Mouse (Mus musculus) liver, embryonic 14.5 days (tissue): Measurements from ENCODE around the gene Msi2. TPM values are rescaled to one million over a fixed set of nuclear protein-coding genes. Genes with fewer than 3 reads are reported as not detected.

ENCODE experiments used
- ATAC-seq: fragments of 200-750 bp; cut with Nextera tagmentation; 2 replicates; pipeline ENCODE4 v1.8.0; 2017; ENCODE audit warnings: moderate number of reproducible peaks, mild to moderate bottlenecking, moderate library complexity; ENCODE audit not compliant: insufficient read depth
- DNase-seq, 3 experiments: peaks; one replicate each; pipeline ENCODE4 v3.0.0-alpha.2; 2012 to 2013; ENCODE audit warnings: low read depth in 3 of 3, low spot score in 3 of 3
- H3K27ac ChIP-seq: fragments of 300-500 bp; sonication (generic); 2 replicates; pipeline ENCODE4 v1.5.1; 2014; ENCODE audit warnings: moderate library complexity, mild to moderate bottlenecking, control low read depth, inconsistent platforms
- H3K27me3 ChIP-seq: fragments of 300-500 bp; sonication (generic); 2 replicates; pipeline ENCODE4 v1.6.1; 2014; ENCODE audit warnings: mild to moderate bottlenecking, low read length, moderate library complexity; ENCODE audit not compliant: control insufficient read depth, insufficient read depth
- H3K36me3 ChIP-seq: fragments of 300-500 bp; sonication (generic); replicated peaks from 2 replicates; pipeline ENCODE4 v1.6.1; 2014; ENCODE audit warnings: low read depth; ENCODE audit not compliant: control insufficient read depth, insufficient read depth
- H3K4me1 ChIP-seq, 2 experiments: fragments of 200-500 bp in 1 of 2; fragments of 300-500 bp in 1 of 2; sonication (generic) in 1 of 2; replicated peaks; 2 replicates each; pipeline ENCODE4 v1.6.1; 2012 to 2014; ENCODE audit warnings: antibody characterized with exemption in 1 of 2, inconsistent platforms in 1 of 2, low read length in 1 of 2; ENCODE audit not compliant: control insufficient read depth in 2 of 2, insufficient read depth in 2 of 2
- H3K4me2 ChIP-seq: fragments of 300-500 bp; sonication (generic); 2 replicates; pipeline ENCODE4 v1.6.1; 2014; ENCODE audit warnings: low read depth, mild to moderate bottlenecking, control low read depth, moderate library complexity
- H3K4me3 ChIP-seq, 2 experiments: fragments of 200-500 bp in 1 of 2; fragments of 300-500 bp in 1 of 2; sonication (generic) in 1 of 2; 2 replicates each; pipeline ENCODE4 v1.5.1; 2012 to 2014; ENCODE audit warnings: low read depth in 2 of 2, low read length in 2 of 2, mild to moderate bottlenecking in 2 of 2, control low read depth in 1 of 2, inconsistent platforms in 1 of 2, moderate library complexity in 1 of 2; ENCODE audit not compliant: insufficient read depth in 1 of 2
- H3K9ac ChIP-seq: fragments of 300-500 bp; sonication (generic); replicated peaks from 2 replicates; pipeline ENCODE4 v1.6.1; 2014; ENCODE audit warnings: mild to moderate bottlenecking, control low read depth, moderate library complexity
- H3K9me3 ChIP-seq: fragments of 300-500 bp; sonication (generic); 2 replicates; pipeline ENCODE4 v1.6.1; 2016; ENCODE audit warnings: low read length, mixed read lengths; ENCODE audit not compliant: control insufficient read depth
- CTCF ChIP-seq: IDR thresholded peaks from 2 replicates; pipeline ENCODE4 v1.5.1; 2016; ENCODE audit warnings: antibody characterized with exemption, low read depth, control low read depth
- EP300 ChIP-seq: IDR thresholded peaks from 2 replicates; pipeline ENCODE4 v1.6.1; 2016; ENCODE audit warnings: antibody characterized with exemption, low read depth
- WGBS: fragments of 180-500 bp; shearing (Covaris S2); extraction: QIAGEN DNeasy Blood & Tissue Kit; methylation state at CpG from one replicate; pipeline ENCODE4 v1.1.7; 2014; ENCODE audit not compliant: insufficient replicate concordance; 5-methylcytosine and 5-hydroxymethylcytosine counted together
- polyA plus RNA-seq, 2 experiments: library from polyadenylated mRNA; depleted of rRNA in 1 of 2; stranded (reverse) in 1 of 2; unstranded in 1 of 2; fragments of >200 nt; fragmentation: Nextera tagmentation in 1 of 2; extraction: Ambion mirVana in 1 of 2; gene quantifications; 2 replicates each; pipeline versions ENCODE4 v1.2.1 to v1.2.3; 2012 to 2014

The Msi2 gene
- polyA plus RNA-seq, 2 experiments, result 2.1 to 6.2 TPM

DNA sequence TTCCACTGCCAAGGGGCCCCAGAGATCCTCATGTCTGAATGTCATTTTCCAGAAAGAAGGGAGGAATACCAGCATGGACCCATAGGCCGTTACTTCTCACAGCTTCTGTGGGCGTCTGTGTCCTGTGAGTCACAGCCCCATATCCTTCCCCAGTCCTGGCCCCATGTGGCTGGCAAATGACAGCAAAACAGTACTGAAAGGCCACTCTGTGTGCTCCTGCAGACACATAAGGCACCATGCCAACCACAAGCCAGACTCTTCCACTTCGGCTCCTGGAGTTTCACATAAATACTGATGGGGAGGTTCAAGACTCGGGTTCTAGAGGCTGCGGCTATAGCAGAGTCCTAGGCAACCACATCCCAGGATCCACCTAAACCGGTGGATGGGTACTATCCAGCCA lies 128.7 kb downstream of the Msi2 start:
- no peak overlapping the region for H3K9ac ChIP-seq
- no peak overlapping the region for H3K4me2 ChIP-seq
- TF ChIP-seq EP300, result no peak
- TF ChIP-seq CTCF, result no peak
- no peaks in the 10 kb centered on the region for H3K36me3 ChIP-seq
- H3K4me3 ChIP-seq, result no peak overlapping the region
- H3K27me3 ChIP-seq, result no peaks in the 10 kb centered on the region
- ATAC-seq, result no peak
- H3K27ac ChIP-seq, result no peak overlapping the region
- WGBS, result 77% methylated on average over 6 of the region's 6 CpGs
- no peaks in the 10 kb centered on the region for H3K9me3 ChIP-seq
- DNase-seq, result no peak
- H3K4me1 ChIP-seq, result peaks cover 0 to 4% of the 10 kb centered on the region in 2 experiments; a peak in 2 of 4 replicates

DNA sequence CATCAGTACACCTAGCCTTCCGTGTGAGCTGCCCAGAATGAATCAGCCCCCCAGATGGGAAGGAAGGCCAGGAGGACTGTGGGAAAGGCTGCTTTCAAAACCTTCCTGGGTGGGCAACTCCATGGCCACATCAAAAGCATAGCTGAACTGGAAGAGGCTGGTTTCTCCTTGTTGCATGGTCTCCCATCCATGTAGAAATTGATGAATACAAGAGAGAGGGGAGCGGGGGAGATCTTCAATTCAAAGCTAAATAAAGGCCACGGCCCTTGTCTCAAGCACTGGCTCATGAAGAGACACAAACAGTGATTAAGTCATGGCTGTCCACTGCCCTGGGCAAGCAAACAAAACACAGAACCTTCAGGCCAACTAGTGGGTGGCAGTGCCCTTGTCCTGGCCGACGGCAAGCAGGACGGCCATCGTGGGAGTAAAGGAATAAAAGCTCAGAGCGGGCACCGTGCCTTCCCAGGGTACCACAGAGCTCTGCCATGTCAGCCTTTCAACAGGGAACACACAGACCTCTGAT lies 129.6 kb downstream of the Msi2 start:
- no peak for DNase-seq

DNA sequence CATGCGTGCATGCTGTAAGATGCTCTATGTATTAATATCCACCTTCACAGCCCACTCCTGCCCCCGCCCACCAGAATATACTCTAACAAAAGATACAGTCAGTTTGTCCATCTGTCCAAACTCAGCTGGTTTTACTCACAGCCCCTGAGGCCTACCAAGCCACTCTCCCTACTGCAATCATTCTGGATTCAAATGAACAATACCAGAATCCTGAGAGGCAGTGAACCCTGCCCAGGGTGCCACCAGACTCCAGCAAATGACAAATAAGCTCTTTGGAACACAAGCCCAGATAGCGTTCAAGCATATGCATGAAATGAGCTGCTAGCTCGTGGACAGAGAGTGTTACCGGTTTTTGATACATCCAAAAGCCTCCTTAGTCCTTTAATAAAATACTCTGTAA lies 130.6 kb downstream of the Msi2 start:
- WGBS, result 85% methylated on average over 5 of the region's 5 CpGs
- no peak for TF ChIP-seq EP300
- no peak for TF ChIP-seq CTCF
- Histone ChIP-seq H3K4me3 (no peak overlapping the region), H3K27me3 (no peaks in the 10 kb centered on the region), H3K27ac (no peak overlapping the region), H3K9ac (no peak overlapping the region), H3K4me1 (peaks cover 0 to 10% of the 10 kb centered on the region in 2 experiments; a peak in 2 of 4 replicates), H3K4me2 (no peak overlapping the region), H3K36me3 (no peaks in the 10 kb centered on the region), H3K9me3 (no peaks in the 10 kb centered on the region)
- DNase-seq (no peak), ATAC-seq (no peak)

More for the DNA sequence above, 129.6 kb downstream of the Msi2 start:
- Histone ChIP-seq H3K36me3 (no peaks in the 10 kb centered on the region), H3K9me3 (no peaks in the 10 kb centered on the region), H3K4me3 (no peak overlapping the region), H3K9ac (no peak overlapping the region), H3K27ac (no peak overlapping the region), H3K27me3 (no peaks in the 10 kb centered on the region), H3K4me1 (peaks cover 0 to 7% of the 10 kb centered on the region in 2 experiments; a peak in 2 of 4 replicates), H3K4me2 (no peak overlapping the region)
- whole genome bisulfite sequencing, result 74% methylated on average over 9 of the region's 9 CpGs
- ATAC-seq, result no peak
- TF ChIP-seq EP300, result no peak
- TF ChIP-seq CTCF, result no peak

DNA sequence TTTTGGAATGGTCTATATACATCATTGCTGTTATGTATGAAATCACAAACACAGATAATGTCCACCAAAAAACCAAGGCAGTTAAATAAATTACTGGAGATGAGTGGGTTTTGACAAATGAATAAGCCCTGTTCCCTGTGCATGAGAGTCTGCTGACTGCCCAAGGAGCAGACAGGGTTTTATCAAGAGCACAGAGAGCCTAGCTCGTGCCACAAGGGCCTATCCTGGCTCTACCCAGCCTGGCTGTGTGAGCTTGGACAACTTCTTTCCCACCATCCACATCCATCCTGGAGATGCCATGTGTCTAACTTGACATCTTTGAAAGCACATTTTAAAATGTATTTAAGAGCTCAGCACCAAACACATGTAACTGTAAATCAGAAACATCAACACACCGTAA lies 132.4 kb downstream of the Msi2 start:
- no peaks in the 10 kb centered on the region for H3K9me3 ChIP-seq
- H3K4me2 ChIP-seq, result no peak overlapping the region
- peaks cover 3 to 18% of the 10 kb centered on the region in 2 experiments; a peak in 2 of 4 replicates for H3K4me1 ChIP-seq
- DNase-seq, result no peak
- no peak overlapping the region for H3K4me3 ChIP-seq
- no peak overlapping the region for H3K9ac ChIP-seq
- 77% methylated on average over 2 of the region's 2 CpGs for WGBS
- H3K27ac ChIP-seq, result no peak overlapping the region
- no peaks in the 10 kb centered on the region for H3K27me3 ChIP-seq
- TF ChIP-seq EP300, result no peak
- no peak for TF ChIP-seq CTCF
- no peaks in the 10 kb centered on the region for H3K36me3 ChIP-seq
- ATAC-seq, result no peak

DNA sequence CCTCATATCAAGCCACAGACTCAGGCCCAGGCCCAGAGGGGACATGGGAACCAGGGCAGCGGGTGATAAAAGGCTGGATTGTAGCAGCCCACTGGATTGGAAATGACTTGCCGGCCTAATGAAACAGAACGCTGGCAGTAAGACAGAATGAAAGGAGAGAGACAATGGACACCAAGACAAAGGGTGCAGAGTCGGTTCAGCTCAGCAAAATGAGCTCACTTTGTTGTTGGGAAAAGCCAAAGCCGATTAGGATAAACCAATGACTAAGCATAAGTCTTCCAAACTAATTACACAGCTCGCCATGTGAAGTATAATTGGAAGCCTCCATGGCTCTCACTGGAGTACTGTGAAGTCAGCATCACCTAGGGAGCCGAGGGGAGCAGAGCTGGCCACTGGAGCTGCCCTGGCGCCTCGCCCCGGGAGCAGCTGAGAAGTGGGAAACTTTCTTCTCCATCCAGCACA lies 133.1 kb downstream of the Msi2 start:
- ATAC-seq (no peak), DNase-seq (no peak)
- no peak overlapping the region for H3K4me2 ChIP-seq
- H3K9ac ChIP-seq, result no peak overlapping the region
- no peak overlapping the region for H3K4me3 ChIP-seq
- H3K9me3 ChIP-seq, result no peaks in the 10 kb centered on the region
- H3K4me1 ChIP-seq, result peaks cover 3 to 18% of the 10 kb centered on the region in 2 experiments; a peak in 2 of 4 replicates
- no peak overlapping the region for H3K27ac ChIP-seq
- no peaks in the 10 kb centered on the region for H3K36me3 ChIP-seq
- H3K27me3 ChIP-seq, result no peaks in the 10 kb centered on the region
- TF ChIP-seq EP300, result no peak
- TF ChIP-seq CTCF, result no peak
- WGBS, result 63% methylated on average over 10 of the region's 10 CpGs
